Mouse (Mus musculus): ENCODE measurements around the gene Nags. TPM values are rescaled to one million over a fixed set of nuclear protein-coding genes. Genes with fewer than 3 reads are reported as not detected.
"Not testable (repeated sequence)": the region's sequence is repeated elsewhere in the genome, so short reads cannot be mapped to it uniquely, and the experiment has no call there.

The Nags gene
- polyA plus RNA-seq, 1 experiment from 2014 or later: not detected

GRCm38 (mm10) chr11:102158024-102158423 is 12.7 kb downstream of the Nags start:
- Histone ChIP-seq H3K4me1 (peaks cover 10% of the 10 kb centered on the region), H3K36me3 (peaks cover 42% of the 10 kb centered on the region)
- not testable (repeated sequence) for H3K9ac ChIP-seq; H3K27ac ChIP-seq; H3K9me3 ChIP-seq; H3K4me2 ChIP-seq; H3K4me3 ChIP-seq; H3K27me3 ChIP-seq; ATAC-seq (ENCODE audit: insufficient number of reproducible peaks, insufficient read depth, low FRiP score, low TSS enrichment, low read depth)
- WGBS: 82% methylated on average over 2 of the region's 2 CpGs

DNA sequence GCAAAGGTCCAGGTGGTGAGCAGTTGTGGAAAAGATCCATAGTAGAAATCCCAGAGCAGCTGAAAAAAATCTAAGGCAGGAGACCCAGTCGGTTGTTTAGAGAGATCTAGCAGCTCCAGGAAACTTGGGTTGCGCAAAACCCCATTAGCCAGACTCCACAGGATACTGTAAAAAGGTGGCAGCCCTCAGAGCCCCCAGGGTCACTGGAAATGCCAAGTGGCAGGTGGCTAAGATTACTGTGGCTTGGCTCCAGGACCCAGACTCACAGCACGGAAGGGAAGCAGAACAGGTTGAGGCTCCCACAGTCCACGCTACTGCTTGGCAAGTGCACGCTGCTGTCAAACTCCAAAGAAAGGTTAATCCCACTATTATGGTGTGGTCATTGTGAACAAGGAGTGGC is 14.5 kb downstream of the Nags start:
- peaks cover 9% of the 10 kb centered on the region for H3K4me1 ChIP-seq
- H3K27me3 ChIP-seq: no peaks in the 10 kb centered on the region
- H3K9me3 ChIP-seq: no peaks in the 10 kb centered on the region
- peaks cover 38% of the 10 kb centered on the region for H3K36me3 ChIP-seq
- H3K27ac ChIP-seq: no peak overlapping the region
- no peak overlapping the region for H3K4me2 ChIP-seq
- 69% methylated on average over 5 of the region's 5 CpGs for WGBS
- no peak overlapping the region for H3K9ac ChIP-seq
- H3K4me3 ChIP-seq: no peak overlapping the region
- ATAC-seq (ENCODE audit: insufficient number of reproducible peaks, insufficient read depth, low FRiP score, low TSS enrichment, low read depth): no peak

DNA sequence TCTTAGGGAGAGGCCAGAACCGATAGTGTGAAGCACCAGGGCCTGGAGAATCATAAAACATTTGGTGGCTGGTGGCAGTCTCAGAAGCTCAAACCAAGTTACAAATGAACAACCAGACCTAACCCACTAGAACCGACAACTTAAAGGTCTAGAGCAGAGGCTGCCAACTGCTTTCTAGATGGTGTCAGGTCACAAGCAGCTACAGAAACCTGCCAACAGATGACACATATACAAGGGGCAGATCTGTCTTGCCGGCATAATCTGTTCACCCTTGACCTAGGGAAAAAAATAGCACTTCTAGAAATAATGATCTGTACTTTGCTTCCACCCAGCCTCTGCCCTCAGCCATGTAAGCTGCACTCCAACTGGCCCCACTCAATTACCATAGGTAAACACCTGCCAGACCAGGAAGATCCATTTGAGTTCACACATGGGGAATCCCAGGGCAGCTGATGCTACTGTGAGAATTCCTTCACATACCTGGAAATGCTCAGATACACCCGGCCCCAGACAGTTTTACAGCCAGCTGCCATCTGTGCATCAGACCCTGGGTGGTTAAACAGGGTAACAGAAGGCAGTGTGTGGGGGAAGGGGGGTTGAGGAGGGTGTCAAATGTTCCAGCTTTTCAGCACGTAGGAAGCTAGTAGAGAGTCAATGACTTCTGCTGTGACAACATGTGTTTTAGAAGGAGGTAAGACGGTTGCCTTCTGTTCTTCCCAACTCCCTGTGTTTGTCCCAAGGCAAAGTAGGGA is 20.8 kb downstream of the Nags start:
- Histone ChIP-seq H3K9ac (no peak overlapping the region), H3K27ac (no peak overlapping the region), H3K27me3 (no peaks in the 10 kb centered on the region), H3K4me1 (no peaks in the 10 kb centered on the region), H3K36me3 (peaks cover 79% of the 10 kb centered on the region), H3K4me3 (no peak overlapping the region), H3K4me2 (no peak overlapping the region), H3K9me3 (no peaks in the 10 kb centered on the region)
- 76% methylated on average over 6 of the region's 6 CpGs for WGBS
- ATAC-seq (ENCODE audit: insufficient number of reproducible peaks, insufficient read depth, low FRiP score, low TSS enrichment, low read depth): no peak

GRCm38 (mm10) chr11:102167539-102167938 is 22.2 kb downstream of the Nags start:
- ATAC-seq (ENCODE audit: insufficient number of reproducible peaks, insufficient read depth, low FRiP score, low TSS enrichment, low read depth): no peak
- H3K27ac ChIP-seq: no peak overlapping the region
- no peak overlapping the region for H3K4me3 ChIP-seq
- no peaks in the 10 kb centered on the region for H3K27me3 ChIP-seq
- H3K9ac ChIP-seq: no peak overlapping the region
- no peaks in the 10 kb centered on the region for H3K9me3 ChIP-seq
- 88% methylated on average over 5 of the region's 5 CpGs for WGBS
- no peak overlapping the region for H3K4me2 ChIP-seq
- H3K36me3 ChIP-seq: peaks cover 69% of the 10 kb centered on the region
- H3K4me1 ChIP-seq: no peaks in the 10 kb centered on the region

GRCm38 (mm10) chr11:102168689-102169088 is 23.4 kb downstream of the Nags start:
- no peak overlapping the region for H3K4me3 ChIP-seq
- ATAC-seq (ENCODE audit: insufficient number of reproducible peaks, insufficient read depth, low FRiP score, low TSS enrichment, low read depth): no peak
- no peaks in the 10 kb centered on the region for H3K4me1 ChIP-seq
- no peaks in the 10 kb centered on the region for H3K9me3 ChIP-seq
- H3K27me3 ChIP-seq: no peaks in the 10 kb centered on the region
- peaks cover 64% of the 10 kb centered on the region for H3K36me3 ChIP-seq
- WGBS: 89% methylated on average over 5 of the region's 5 CpGs
- no peak overlapping the region for H3K9ac ChIP-seq
- no peak overlapping the region for H3K27ac ChIP-seq
- H3K4me2 ChIP-seq: no peak overlapping the region

DNA sequence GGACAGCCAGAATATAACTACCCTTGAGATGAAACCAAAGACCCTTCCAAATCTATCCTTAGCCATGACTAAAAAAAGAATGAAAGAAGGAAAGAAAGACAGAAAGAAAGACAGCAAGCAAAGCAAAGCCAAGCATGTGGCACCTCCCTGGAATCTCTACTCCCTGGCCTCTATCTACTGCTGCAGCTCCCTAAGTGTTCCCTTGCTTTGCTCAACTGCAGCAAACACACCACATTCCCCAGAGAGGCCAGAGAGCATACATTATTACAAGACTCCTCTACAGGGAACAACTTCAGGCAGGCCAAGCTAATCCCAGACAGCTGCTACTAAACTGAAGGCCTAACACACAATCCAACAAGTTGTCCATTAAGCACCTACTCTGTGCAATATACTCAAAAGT is 34.5 kb downstream of the Nags start:
- no peaks in the 10 kb centered on the region for H3K27me3 ChIP-seq
- peaks cover 62% of the 10 kb centered on the region for H3K36me3 ChIP-seq
- no peak overlapping the region for H3K4me3 ChIP-seq
- H3K27ac ChIP-seq: no peak overlapping the region
- H3K4me2 ChIP-seq: no peak overlapping the region
- no peak overlapping the region for H3K9ac ChIP-seq
- no peaks in the 10 kb centered on the region for H3K9me3 ChIP-seq
- peaks cover 18% of the 10 kb centered on the region for H3K4me1 ChIP-seq
- ATAC-seq (ENCODE audit: insufficient number of reproducible peaks, insufficient read depth, low FRiP score, low TSS enrichment, low read depth): no peak

- ATAC-seq (ENCODE audit: insufficient number of reproducible peaks, insufficient read depth, low FRiP score, low TSS enrichment, low read depth): no peak
- Histone ChIP-seq H3K27ac (peak overlapping the region; percentile 96), H3K27me3 (no peaks in the 10 kb centered on the region), H3K9ac (peak overlapping the region; percentile 94), H3K4me3 (peak overlapping the region; percentile 90), H3K9me3 (no peaks in the 10 kb centered on the region), H3K4me1 (peaks cover 29% of the 10 kb centered on the region), H3K36me3 (peaks cover 28% of the 10 kb centered on the region), H3K4me2 (peak overlapping the region; percentile 68)
- 5% methylated on average over 7 of the region's 7 CpGs for WGBS
Measured at GRCm38 (mm10) chr11:102184253-102184645, 38.9 kb downstream of the Nags start.

GRCm38 (mm10) chr11:102184646-102185495 is 39.6 kb downstream of the Nags start, which contains the start of gene Lsm12:
TSS of gene Lsm12 (minus strand) at chr11:102185296.
- Histone ChIP-seq H3K36me3 (peaks cover 27% of the 10 kb centered on the region), H3K9me3 (no peaks in the 10 kb centered on the region)
- under 1% methylated on average over 70 of the region's 70 CpGs for WGBS

DNA sequence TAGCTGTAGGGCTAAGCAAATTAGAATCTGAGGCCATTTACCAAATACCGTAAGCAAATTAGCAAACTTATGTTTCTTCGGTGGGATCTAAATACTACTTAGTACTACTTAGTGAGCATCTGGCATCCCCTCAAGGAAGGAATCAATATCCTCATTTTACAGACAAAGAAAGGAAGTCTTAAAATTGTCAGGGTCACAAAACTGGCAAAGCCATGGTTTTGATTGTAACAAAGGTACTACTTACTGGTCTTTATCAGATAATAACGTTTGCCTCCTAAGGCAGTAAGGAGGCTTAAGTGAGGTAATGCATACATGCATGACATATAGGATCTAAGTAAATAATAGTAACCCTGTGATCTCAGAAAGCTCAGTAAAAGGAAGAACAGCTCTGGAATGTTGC is 40.4 kb downstream of the Nags start:
- H3K27ac ChIP-seq: peak overlapping the region; percentile 96; the same call in 1 of the 2 replicates

More at GRCm38 (mm10) chr11:102184646-102185495, 39.6 kb downstream of the Nags start, which contains the start of gene Lsm12:
- H3K4me2 ChIP-seq: peak within 1 kb of the TSS; percentile 68
- H3K4me1 ChIP-seq: peaks cover 30% of the 10 kb centered on the region
- H3K4me3 ChIP-seq: peak within 1 kb of the TSS; percentile 90
- no peaks in the 10 kb centered on the region for H3K27me3 ChIP-seq
- peak within 1 kb of the TSS; percentile 94 for H3K9ac ChIP-seq
- ATAC-seq (ENCODE audit: insufficient number of reproducible peaks, insufficient read depth, low FRiP score, low TSS enrichment, low read depth): peak; percentile 78
- peak within 1 kb of the TSS; percentile 96 for H3K27ac ChIP-seq

DNA sequence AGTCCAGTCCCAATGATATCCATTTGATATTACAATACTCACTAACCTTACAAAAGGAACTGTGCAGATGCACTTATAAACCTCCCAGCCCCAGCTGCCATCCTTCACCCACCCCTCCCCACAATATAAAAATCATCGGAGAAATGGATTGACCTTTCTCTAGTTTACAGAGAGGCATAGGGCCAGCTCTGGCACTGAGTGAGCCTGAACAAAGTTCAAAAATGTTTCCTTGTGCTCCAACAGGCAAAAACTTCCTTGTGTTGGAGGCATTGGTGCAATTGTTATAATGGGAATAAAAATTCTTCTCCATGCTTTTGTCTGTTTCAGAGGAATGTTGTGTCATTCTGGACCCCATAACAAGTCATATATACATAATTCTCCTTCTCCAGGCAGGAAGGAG is 40.9 kb downstream of the Nags start:
- no peaks in the 10 kb centered on the region for H3K27me3 ChIP-seq
- no peak overlapping the region for H3K4me3 ChIP-seq
- no peak for ATAC-seq (ENCODE audit: insufficient number of reproducible peaks, insufficient read depth, low FRiP score, low TSS enrichment, low read depth)
- no peak overlapping the region for H3K9ac ChIP-seq
- H3K9me3 ChIP-seq: no peaks in the 10 kb centered on the region
- H3K4me1 ChIP-seq: peaks cover 36% of the 10 kb centered on the region
- H3K4me2 ChIP-seq: no peak overlapping the region
- peaks cover 15% of the 10 kb centered on the region for H3K36me3 ChIP-seq
- H3K27ac ChIP-seq: no peak overlapping the region
- 84% methylated on average over 1 of the region's 1 CpGs for WGBS

More for the DNA sequence above, 40.4 kb downstream of the Nags start:
- H3K36me3 ChIP-seq: peaks cover 19% of the 10 kb centered on the region
- H3K4me3 ChIP-seq: peak overlapping the region; percentile 90
- no peaks in the 10 kb centered on the region for H3K27me3 ChIP-seq
- H3K9ac ChIP-seq: peak overlapping the region; percentile 94; the same call in 1 of the 2 replicates
- H3K4me1 ChIP-seq: peaks cover 30% of the 10 kb centered on the region
- peak overlapping the region; percentile 68 for H3K4me2 ChIP-seq
- no peak for ATAC-seq (ENCODE audit: insufficient number of reproducible peaks, insufficient read depth, low FRiP score, low TSS enrichment, low read depth)
- H3K9me3 ChIP-seq: no peaks in the 10 kb centered on the region
- WGBS: 41% methylated on average over 3 of the region's 3 CpGs

DNA sequence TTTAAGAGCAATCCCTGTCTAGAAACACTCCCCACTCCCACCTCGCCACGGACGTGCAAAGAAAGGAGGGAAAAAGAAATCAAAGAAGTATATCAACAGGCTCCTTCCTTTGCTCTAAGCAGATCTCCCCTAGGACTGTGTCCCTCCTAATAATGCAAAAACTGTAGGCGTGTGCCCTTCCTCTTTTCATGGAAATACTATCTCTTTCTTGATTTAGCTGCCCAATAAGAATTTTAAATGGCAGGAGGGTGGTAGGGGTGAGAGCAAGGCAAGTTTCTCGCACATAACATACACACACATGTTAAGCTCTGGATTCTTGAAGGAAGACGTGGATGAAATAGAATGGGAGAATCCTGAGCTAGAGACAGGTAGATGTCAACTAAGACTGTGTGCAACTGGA is 43.7 kb downstream of the Nags start:
- H3K4me2 ChIP-seq: peak overlapping the region; percentile 88
- 68% methylated on average over 6 of the region's 6 CpGs for WGBS
- H3K36me3 ChIP-seq: peaks cover 22% of the 10 kb centered on the region
- H3K27ac ChIP-seq: 0 out of 2 replicates have a peak overlapping the region, but pooled peaks have one; percentile 69
- H3K9me3 ChIP-seq: no peaks in the 10 kb centered on the region
- peak overlapping the region; percentile 75; the same call in 1 of the 2 replicates for H3K9ac ChIP-seq
- H3K27me3 ChIP-seq: no peaks in the 10 kb centered on the region
- no peak for ATAC-seq (ENCODE audit: insufficient number of reproducible peaks, insufficient read depth, low FRiP score, low TSS enrichment, low read depth)
- H3K4me1 ChIP-seq: peaks cover 28% of the 10 kb centered on the region
- peak overlapping the region; percentile 63 for H3K4me3 ChIP-seq
